Mouse (Mus musculus) retina, embryonic 14.5 days (tissue): ENCODE measurements at regions not wholly inside any gene's neighbourhood (a gene's known extent, or its start where the extent isn't known, plus 50 kb on each side); places are given as distances from the start of the nearest gene placed in this dataset.
"Not testable (repeated sequence)": the region's sequence is repeated elsewhere in the genome, so short reads cannot be mapped to it uniquely, and the experiment has no call there.

Experiments
- DNase-seq: peaks from one replicate; pipeline ENCODE4 v3.0.0-alpha.2; 2015; ENCODE audit warnings: low spot score

GRCm38 (mm10) chr1:83970641-83971285 is 393.2 kb downstream of the Pid1 start:
- DNase-seq = peak; percentile 3

DNA sequence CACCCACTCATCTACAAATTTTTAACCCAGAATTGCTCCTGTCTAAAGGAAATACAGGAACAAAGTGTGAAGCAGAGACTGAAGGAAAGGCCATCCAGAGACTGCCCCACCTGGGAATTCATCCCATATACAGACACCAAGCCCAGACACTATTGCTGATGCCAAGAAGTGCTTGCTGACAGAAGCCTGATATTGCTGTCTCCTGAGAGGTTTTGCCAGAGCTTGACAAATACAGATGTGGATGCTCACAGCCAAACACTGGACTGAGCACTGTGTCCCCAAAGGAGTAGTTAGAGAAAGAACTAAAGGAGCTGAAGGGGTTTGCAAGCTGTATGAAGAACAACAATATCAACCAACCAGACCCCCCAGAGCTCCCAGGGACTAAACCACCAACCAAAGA is 399.3 kb downstream of the Pid1 start:
- not testable (repeated sequence) for DNase-seq

DNA sequence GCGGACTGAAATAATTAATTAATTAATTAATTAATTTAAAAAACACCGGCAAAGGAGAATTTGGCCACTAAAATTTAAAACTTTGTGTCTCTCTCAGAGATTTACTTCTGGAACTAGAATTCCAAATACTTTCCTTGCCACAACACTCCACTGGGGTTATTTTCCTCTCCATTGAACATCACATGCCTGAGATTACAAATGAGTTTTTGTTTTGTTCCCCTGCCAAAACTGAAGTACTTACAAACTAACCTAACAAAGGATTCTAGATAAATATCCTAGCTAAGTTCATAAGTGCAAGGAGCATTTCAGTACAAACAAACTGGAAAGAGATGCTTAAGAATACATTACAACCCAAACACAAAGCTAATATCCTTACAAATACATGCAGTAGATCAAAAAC is 402.2 kb downstream of the Pid1 start:
- DNase-seq = no peak

DNA sequence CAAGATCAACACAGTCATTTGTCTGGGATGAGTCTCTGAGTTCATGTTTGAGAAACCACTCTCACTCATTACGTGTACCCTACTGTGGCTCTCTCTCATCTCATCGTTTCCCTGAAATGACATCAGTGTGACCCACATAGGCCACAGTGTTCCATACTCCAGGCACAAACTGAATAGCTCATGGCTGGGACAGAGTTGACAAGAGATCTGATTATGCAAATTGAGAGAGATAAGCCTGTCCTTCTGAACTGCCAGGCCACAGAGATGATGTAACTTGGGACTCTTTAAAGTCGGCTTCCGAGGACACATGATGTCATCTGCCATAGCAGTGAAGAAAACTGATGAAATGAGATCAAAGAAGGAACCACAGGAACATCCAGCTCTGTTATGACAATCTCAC is 404.2 kb downstream of the Pid1 start:
- peak; percentile 4 for DNase-seq

DNA sequence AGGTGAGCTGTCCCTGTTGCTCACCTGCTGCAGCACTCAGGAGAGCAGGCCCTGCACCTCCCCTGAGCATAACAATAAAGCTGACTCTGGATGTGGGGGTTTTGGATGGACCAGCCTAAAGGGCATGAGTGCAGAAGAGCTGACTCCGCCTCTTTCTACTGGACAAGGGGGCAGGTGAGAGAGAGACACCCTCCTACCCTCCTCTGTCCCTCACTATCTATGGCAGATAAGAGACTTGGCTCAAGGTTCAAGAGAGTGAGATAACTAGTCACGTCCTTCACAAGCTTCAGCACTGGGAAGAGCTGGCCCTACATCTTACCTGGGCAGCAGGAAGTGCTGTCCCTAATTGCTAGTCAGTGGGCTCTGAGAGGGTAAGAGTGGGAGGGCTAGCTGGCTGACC is 441.1 kb downstream of the Pid1 start:
- DNase-seq = no peak

DNA sequence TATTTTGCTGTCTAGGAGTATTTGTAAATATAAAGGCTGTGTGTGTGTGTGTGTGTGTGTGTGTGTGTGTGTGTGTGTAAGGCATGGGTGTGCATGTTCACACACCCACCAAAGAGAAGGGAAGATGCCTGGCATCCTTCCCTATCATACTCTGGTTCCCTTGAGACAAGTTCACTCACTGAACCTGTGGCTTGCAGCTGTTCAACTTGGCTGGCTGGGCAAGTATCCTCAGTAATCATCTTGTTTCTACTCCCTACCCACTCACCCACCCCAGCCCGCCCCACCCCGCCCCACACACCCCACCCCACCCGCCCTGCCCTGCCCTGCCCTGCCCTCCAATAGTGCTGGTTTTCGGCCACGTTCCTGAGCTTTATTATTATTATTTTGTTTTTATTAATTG is 448.5 kb downstream of the Pid1 start:
- no peak for DNase-seq

DNA sequence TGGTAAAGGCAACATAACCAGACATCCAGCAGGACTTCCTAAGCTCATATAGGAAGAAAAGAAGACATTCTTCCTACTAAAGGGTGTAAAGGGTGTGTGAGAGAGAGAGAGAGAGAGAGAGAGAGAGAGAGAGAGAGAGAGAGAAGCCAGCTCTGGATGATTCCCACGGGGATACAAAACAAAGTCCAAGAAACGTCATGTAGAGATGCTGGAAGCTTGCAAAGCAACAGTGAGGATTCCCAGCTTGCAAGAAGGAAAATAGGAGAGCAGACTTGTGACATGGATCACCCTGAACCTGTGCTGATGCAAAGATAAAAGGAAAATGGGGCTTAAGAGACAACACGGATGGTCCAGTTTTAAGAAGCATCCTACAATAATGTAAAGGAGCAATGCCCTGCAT is 456.6 kb downstream of the Pid1 start:
- DNase-seq = no peak

GRCm38 (mm10) chr1:83906906-83907305 is 457.1 kb downstream of the Pid1 start:
- no peak for DNase-seq

GRCm38 (mm10) chr1:83900135-83900534 is 463.8 kb downstream of the Pid1 start:
- no peak for DNase-seq

DNA sequence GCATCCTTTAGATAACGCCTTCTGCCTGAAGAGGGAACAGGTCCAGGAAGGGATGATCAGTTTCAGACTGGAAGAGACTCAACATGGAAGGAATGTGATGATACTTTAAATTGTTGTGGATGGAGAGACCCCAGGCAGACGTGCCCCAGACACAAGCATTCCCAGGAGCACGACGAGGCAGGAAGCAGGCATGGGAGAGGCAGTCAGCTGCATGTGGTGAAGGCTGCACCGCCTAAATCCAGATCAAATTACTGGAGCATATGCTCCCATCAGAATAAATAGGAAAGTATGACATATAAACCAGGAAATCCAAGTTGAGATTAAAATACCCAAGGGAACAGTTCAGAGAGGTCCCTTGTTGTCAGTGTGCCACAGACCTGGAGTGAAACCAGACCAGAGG is 467.3 kb downstream of the Pid1 start:
- no peak for DNase-seq

DNA sequence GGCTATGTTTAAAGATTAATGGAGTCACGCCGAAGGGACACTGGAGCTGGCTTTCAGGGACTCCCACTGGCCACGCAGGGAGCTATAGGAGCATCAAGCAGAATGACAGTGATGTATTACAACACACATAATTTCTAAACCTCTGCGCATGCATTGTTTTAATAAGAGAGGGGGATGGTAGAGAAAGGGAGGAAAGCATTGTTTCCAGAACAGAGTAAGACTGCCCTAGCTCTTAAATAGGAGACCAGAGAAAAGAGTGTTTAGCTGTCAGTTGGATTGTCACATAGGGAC is 471.1 kb upstream of the Sphkap start:
- no peak for DNase-seq

DNA sequence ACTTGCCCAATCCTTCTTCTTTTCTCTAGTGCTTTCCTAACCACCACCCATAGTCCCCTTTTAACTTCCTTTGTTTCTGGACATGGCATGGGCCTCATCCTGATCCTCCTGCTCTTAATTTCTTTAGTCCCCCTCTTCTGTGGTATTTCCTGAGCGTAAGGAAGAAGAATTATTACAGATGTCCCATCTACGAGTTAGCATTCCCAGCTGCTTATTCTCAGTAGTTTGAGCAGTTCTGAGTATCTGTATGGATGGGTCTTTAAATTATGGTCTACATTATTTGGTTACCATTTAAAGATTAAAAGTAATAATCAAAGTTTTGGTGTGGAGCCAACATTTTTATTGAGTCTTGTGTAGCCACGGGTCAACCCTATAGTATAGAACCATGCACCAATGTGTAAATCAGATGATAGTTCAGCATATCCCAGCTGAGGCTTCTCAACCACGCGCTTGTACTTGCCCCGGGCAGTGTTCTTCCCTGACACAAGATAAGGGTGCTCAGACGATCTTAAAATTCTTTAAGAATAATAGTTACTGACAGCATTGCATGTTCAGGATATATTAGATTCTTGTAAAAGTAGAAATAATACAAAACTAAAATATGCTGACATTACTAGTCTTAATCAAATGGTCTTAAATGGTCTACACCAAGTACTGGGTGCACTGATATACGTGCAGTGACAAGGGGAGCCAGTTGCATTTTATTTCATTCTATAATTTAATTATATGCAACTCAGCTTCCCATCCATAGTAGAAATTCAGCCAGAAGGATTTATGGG is 470.5 kb upstream of the Sphkap start:
- no peak for DNase-seq

DNA sequence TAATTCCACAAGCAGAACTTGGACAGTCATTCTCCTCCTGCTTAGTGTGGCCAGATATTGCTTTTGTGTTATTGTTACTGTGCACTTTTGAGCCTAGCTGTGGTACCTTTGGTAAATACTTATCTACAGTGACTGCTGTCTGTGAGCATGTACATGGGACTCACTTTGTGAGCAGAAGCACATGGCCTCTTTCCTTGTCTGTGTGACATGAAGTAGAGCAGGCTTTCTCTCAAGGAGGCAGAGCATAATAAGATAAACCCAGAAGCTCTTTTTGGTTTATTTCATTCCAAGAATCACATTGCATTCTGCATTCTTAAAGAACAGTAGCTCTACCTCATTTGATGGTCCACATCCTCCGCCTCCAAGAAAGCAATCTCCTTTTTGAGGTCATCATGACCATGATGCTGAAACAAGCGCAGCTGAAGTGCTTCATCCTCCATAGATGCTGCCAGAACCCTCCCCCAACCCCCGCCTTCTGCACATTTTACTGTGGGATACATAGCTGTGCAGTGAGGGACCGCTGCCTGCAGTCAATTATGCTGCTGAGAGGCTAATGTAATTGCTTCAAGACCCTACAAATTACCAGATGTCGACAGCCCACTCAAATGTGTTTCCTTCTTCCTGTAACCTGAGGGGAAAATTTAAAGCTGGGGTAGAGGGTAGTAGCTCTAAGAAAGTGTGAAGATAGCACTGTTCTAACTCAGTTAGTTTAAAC is 463.0 kb upstream of the Sphkap start:
- peak; percentile 37 for DNase-seq

DNA sequence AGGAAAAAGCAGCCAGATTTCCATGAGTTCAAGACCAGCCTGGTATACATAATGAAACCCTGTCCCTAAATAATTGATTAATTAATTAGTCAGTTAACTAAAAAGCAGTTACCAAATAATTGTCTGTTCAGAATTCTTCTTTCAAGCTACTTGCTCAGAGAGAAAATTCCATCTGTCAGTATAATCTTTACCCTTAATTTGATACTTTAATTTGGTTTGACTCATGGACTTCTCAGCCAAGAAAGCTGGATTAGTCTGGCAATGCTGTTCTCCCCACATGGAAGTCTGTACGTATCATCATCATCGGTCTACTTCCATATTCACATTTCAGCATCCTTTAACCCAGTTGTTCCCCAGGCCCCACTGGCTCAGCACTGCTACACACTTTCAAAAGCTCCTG is 461.0 kb upstream of the Sphkap start:
- peak; percentile 58 for DNase-seq

- no peak for DNase-seq
These were observed 454.5 kb upstream of the Sphkap start for GRCm38 (mm10) chr1:83862541-83862940.

DNA sequence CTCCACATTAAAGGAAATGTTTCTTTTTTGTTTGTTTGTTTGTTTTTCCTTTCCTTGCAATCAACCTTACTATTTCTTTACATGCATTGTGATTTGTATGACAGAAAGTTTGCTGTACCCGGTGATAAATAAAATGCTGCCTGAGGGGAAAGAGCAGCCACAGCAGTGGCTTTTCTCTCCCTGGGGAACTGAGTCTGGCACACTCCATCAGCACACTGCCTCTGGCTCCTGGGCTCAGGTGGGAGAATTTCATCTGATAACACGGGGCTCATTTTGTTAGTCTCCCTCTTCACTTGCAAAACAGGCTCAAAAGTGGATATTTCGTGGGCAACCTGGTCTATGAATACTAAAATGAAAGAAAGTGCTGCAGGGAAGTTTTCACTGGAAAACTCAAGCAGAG is 454.1 kb upstream of the Sphkap start:
- no peak for DNase-seq

DNA sequence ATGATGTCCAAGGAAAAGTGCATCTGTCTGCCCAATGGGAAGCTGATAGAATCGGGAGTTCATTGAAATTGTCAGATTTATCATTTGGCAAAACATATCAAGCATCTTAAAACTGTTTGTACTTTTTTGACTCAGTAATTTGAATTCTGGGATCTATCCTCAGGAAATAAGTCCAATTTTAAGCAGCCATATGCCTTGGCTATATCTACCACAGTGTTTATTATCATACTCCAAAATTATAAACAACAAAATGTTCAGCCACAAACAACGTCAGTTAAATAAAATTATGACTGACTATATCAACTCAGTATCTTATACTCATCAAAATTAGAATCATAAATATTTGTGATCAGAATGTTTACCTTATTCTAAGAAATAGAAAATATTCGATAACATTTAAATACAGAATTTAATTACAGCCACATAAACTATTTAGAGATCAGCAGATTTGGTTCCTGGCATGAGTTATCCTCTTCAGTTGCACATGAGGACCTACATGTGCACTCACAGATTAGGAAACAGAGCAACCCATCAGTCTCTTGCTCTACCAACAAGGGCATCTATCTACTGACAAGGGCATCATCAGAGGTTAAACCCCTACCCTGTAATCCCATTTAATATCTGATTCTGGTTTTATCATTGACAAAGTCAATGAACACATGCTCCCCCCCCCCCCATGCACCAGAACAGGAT is 451.9 kb upstream of the Sphkap start:
- DNase-seq = no peak

DNA sequence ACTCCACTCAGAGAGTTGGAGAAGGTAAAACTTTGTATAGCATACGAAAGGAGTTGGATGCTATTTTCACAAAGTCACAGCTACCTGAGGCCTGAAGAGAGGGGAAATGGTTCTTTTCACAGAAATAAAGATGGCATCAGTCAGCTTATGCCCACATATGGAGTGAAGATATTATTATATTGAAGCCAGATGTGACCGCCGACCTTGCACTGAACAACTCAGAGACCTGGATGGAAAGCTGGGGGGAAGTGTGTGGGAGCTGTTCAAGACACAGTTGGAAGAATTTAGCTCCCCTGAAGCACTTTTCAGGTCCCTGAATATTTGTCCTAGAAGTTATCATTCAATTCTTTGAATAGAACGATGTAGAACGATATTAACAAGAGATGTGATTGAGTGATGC is 446.0 kb upstream of the Sphkap start:
- no peak for DNase-seq

DNA sequence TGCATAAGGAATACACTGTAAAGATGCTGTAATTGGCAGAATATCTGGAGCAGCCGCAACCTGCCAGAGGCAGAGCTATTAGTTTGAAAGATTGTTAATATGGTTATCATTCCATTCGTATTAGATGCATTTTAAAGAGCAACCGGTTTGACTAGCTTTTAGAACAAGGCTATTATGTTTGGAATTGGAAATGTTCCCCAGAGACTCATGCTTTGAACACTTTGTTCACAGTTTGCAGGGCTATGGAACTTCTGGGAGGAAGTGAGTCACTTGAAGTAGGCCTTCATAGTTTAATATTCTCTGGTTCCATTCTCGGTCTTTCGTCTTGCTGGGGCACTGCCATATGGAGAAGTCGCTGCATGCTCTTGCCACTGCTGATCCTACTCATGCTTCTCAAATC is 443.1 kb upstream of the Sphkap start:
- DNase-seq = no peak

GRCm38 (mm10) chr1:83848414-83848813 is 440.4 kb upstream of the Sphkap start:
- DNase-seq = no peak

GRCm38 (mm10) chr1:83847992-83848391 is 440.0 kb upstream of the Sphkap start:
- DNase-seq = no peak

DNA sequence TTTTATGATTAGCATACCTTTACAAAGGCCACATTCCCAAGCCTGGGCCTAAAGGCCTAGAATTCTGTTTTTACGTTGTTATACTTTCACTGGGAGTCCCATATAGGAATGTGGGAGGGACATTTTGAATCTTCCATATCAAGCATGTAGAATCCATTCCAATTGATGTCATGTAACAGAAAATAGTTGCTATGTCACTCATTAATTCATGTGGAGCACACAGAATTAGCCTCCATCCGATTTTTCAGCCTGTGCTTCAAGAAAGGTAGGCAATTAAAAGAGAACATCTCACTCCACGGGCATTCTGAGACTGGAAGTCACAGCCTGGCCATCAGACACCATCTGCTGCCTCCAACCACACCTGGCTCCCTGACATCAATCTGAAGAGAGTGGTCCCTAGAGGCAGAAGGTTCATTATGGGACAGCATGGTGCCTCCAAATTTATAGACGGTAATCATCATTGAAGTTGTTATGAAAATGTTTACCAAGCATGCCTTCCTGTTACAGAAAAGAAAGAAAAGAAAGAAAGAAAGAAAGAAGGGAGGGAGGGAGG is 436.9 kb upstream of the Sphkap start:
- DNase-seq = no peak

- no peak for DNase-seq
These were observed 428.0 kb upstream of the Sphkap start for GRCm38 (mm10) chr1:83835965-83836364.
